Mouse (Mus musculus): Measurements from ENCODE around the gene Usp30.

DNA sequence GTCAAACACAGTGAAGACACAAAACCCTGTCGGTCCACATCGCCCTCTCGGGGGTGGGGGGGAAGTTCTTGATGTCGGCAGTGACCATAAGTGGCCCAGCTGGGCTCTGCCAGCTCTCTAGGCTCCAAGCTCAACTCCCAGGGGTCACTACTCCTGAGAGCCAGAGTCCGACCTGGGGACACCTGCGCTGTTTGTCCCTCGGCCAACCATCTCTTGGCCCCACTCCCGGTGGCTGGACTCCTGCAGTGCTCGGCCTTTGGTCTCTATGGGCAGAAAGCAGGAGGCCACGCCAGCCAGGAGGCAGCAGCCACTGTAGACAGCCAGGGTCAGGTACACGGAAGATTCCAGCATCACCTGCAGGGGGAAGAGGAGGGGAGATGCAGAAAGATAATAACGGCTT is 37.1 kb upstream of the Usp30 start:
- no peak for TF ChIP-seq CTCF (IDR thresholded peaks at IDR 0.05; ENCODE audit: low read depth)
- no peak for TF ChIP-seq EP300 (IDR thresholded peaks at IDR 0.05; ENCODE audit: low read depth)

Measured in heart, postnatal 0 days (tissue).